Mouse (Mus musculus): ENCODE data around the gene Kcnk2. TPM values are rescaled to one million over a fixed set of nuclear protein-coding genes. Genes with fewer than 3 reads are reported as not detected.

Gene Kcnk2
- polyA plus RNA-seq, 1 experiment from 2014 or later: 11.4 TPM

Small RNAs within 50 kb of the gene (microRNA-seq; reads per million reads assigned to microRNA genes)
- not detected for gene Gm24092

Measured in hindbrain, embryonic 12.5 days (tissue).